Mouse (Mus musculus) hindbrain, embryonic 13.5 days (tissue): ENCODE measurements around the gene Hoxa2. TPM values are rescaled to one million over a fixed set of nuclear protein-coding genes. Genes with fewer than 3 reads are reported as not detected.

ENCODE experiments used
- ATAC-seq: fragments of 200-750 bp; cut with Nextera tagmentation; 2 replicates; pipeline ENCODE4 v1.8.0; 2017; ENCODE audit warnings: moderate TSS enrichment; ENCODE audit not compliant: low FRiP score
- H3K27ac ChIP-seq: fragments of 300-500 bp; sonication (generic); 2 replicates; pipeline ENCODE4 v1.5.1; 2015; ENCODE audit warnings: inconsistent platforms, mild to moderate bottlenecking, moderate library complexity
- H3K27me3 ChIP-seq: fragments of 300-500 bp; sonication (generic); 2 replicates; pipeline ENCODE4 v1.6.1; 2015; ENCODE audit warnings: mild to moderate bottlenecking, inconsistent platforms
- H3K36me3 ChIP-seq: fragments of 300-500 bp; sonication (generic); 2 replicates; pipeline ENCODE4 v1.6.1; 2015; ENCODE audit warnings: mild to moderate bottlenecking, inconsistent platforms
- H3K4me1 ChIP-seq: fragments of 300-500 bp; sonication (generic); replicated peaks from 2 replicates; pipeline ENCODE4 v1.6.1; 2015; ENCODE audit warnings: inconsistent platforms
- H3K4me2 ChIP-seq: fragments of 300-500 bp; sonication (generic); 2 replicates; pipeline ENCODE4 v1.6.1; 2015; ENCODE audit warnings: inconsistent platforms, mild to moderate bottlenecking, moderate library complexity
- H3K4me3 ChIP-seq: fragments of 300-500 bp; sonication (generic); 2 replicates; pipeline ENCODE4 v1.5.1; 2015; ENCODE audit warnings: mild to moderate bottlenecking, inconsistent platforms
- H3K9ac ChIP-seq: fragments of 300-500 bp; sonication (generic); 2 replicates; pipeline ENCODE4 v1.6.1; 2015; ENCODE audit warnings: mild to moderate bottlenecking, inconsistent platforms
- H3K9me3 ChIP-seq: fragments of 300-500 bp; sonication (generic); 2 replicates; pipeline ENCODE4 v1.6.1; 2016; ENCODE audit warnings: inconsistent platforms
- WGBS: fragments of 180-500 bp; shearing (Covaris S2); methylation state at CpG from one replicate; pipeline ENCODE4 v1.1.7; 2015; 5-methylcytosine and 5-hydroxymethylcytosine counted together
- polyA plus RNA-seq: library from polyadenylated mRNA; unstranded; fragments of >200 nt; fragmentation: Nextera tagmentation; extraction: Ambion mirVana; gene quantifications from 2 replicates; pipeline ENCODE4 v1.2.1, GENCODE M21; 2015

Hoxa2 gene
- polyA plus RNA-seq, 1 experiment from 2014 or later, result 40.2 TPM

DNA sequence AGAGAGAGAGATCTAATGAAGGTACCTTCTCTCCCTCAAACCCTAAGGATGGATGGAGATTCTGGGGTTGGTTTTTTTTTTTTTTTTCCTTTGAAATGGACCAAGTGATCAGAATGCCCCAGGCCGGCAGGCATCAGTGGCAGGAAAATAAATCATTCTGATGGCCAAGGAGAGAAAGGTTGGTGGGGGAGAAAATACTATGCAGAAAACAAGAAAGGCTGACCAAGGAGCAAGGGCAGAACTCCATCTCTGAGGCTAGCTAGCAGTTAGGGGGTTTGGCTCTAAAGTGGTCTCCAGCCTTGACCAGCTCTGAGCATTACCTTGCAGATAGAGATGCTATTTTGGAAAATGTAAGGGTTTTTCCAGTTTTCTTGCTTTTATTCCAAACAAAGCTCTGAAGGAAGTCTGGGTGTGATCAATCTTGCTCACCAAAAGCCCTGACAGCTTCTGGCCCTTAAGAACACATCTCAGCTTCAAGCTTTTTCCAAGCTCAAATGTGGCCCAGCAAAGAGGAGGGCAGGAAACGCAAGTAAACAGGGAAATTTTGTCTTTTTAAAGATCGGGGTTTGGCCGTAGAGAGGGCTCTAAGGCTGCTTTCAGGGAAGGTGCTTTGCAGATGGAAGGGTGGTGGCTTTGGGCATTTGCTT is 1.9 kb upstream of the Hoxa2 start:
- peak overlapping the region; percentile 100 for H3K27ac ChIP-seq
- H3K4me2 ChIP-seq, result peak overlapping the region; percentile 88
- peak overlapping the region; percentile 100 for H3K9ac ChIP-seq
- peaks cover 31% of the 10 kb centered on the region for H3K4me1 ChIP-seq
- 2% methylated on average over 4 of the region's 4 CpGs for WGBS
- H3K4me3 ChIP-seq, result peak overlapping the region; percentile 70
- ATAC-seq, result no peak
- no peaks in the 10 kb centered on the region for H3K9me3 ChIP-seq
- H3K36me3 ChIP-seq, result peaks cover 3% of the 10 kb centered on the region; the same call in 1 of the 2 replicates
- H3K27me3 ChIP-seq, result peaks cover 27% of the 10 kb centered on the region

DNA sequence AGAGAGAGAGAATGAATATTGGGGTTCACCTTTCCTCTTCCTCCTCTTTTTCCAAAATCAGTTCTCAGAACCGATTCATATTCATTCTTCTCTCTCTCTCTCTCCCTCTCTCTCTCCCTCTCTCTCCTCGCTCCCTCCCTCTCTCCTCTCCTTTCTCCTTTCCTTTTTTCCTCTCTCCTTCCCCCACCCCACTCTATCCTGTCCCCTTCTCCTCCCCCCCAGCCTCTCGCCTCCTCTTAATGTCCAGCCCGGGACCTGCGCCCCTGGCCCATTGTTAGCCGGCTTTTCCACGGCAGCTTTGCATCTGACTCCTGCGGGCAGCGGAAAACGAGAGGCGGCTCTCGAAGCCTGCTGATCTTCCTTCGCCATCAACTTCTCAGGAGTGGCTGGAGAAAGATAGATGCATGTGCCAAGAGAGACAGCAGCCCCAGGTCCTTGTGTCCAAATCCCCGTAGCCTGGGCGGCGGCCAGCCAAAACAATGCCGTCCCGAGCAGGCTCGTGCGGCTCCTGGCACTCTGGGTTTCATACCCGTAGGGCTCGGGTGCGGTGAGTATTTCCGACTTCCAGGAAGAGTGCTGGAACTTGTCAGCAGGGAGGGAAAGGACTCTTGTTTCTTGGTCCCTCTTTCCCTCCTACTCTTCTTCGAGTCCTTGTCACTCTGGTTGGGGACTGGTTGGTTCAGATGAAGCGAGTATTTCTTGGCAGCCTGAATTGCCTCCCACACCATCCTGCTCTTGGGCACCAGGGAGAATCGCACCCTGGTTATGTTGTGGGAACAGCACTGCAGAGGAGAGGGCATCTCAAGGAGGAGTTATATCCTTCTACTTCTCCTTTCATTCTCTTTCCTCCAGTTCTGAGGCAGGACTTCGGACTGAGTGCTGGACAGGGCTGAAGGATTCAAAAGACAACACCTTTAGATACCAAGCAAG is 1.1 kb upstream of the Hoxa2 start:
- Histone ChIP-seq H3K36me3 (peaks cover 3% of the 10 kb centered on the region; the same call in 1 of the 2 replicates), H3K27me3 (peaks cover 20% of the 10 kb centered on the region; the same call in 1 of the 2 replicates), H3K4me3 (peak overlapping the region; percentile 70), H3K4me2 (peak overlapping the region; percentile 88), H3K9ac (peak overlapping the region; percentile 100), H3K9me3 (no peaks in the 10 kb centered on the region), H3K27ac (peak overlapping the region; percentile 100), H3K4me1 (peaks cover 24% of the 10 kb centered on the region)
- WGBS, result under 1% methylated on average over 28 of the region's 28 CpGs
- ATAC-seq, result no peak

DNA sequence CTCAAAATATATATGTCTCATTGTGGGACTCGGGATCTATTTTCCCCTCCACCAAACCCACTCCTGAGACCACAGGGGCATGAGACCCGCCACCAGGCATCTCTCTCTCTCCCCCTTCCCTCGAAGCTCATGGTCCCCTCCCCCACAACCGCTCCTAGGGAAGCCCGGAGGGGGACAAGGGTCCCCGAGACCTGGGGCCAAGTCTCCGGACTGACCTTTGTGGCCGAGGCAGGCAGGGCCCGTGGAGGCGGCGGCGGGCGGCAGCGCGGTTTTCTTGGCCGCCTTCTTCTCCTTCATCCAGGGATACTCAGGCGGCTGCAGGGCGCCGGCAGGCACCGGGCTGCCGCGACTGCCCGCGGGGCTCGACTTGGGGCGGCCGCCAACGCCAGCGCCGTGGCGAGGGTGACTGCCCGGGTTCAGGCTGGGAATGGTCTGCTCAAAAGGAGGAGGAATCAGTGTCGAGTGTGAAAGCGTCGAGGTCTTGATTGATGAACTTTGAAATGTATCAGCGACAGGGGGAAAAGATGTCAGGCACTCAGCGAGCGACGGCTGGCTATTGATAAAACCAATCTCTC is 493 bp downstream of the Hoxa2 start:
- Histone ChIP-seq H3K9ac (peak overlapping the region; percentile 100), H3K4me3 (peak overlapping the region; percentile 70), H3K36me3 (no peaks in the 10 kb centered on the region), H3K27me3 (peaks cover 20% of the 10 kb centered on the region; the same call in 1 of the 2 replicates), H3K9me3 (no peaks in the 10 kb centered on the region), H3K4me2 (peak overlapping the region; percentile 88), H3K4me1 (peaks cover 26% of the 10 kb centered on the region), H3K27ac (peak overlapping the region; percentile 100)
- under 1% methylated on average over 39 of the region's 39 CpGs for WGBS
- ATAC-seq, result no peak

DNA sequence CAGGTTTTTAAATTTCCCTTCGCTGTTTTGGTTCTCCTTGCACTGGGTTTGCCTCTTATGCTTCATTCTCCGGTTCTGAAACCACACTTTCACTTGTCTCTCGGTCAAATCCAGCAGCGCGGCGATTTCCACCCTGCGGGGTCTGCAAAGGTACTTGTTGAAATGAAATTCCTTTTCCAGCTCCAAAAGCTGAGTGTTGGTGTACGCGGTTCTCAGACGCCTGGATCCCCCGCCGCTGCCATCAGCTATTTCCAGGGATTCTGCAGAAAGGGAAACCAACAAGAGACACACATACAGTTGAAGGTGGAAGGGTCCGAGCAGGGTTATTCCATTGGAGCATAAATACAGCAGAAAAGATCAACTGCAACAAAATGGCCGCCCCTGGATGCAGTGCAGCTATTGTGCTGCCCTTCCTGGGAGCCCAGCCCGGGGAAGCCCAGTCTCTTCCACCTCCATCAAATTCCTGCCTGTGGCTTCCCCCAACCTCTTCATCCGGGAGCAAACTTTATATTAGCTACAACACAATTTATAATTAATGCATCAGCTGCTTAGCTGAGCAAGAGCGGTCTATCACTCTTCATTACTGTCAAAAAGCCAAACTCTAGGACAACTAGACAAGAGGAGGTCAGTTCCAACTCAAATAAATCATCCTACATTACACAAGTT is 1.1 kb downstream of the Hoxa2 start:
- H3K27ac ChIP-seq, result peak overlapping the region; percentile 100

DNA sequence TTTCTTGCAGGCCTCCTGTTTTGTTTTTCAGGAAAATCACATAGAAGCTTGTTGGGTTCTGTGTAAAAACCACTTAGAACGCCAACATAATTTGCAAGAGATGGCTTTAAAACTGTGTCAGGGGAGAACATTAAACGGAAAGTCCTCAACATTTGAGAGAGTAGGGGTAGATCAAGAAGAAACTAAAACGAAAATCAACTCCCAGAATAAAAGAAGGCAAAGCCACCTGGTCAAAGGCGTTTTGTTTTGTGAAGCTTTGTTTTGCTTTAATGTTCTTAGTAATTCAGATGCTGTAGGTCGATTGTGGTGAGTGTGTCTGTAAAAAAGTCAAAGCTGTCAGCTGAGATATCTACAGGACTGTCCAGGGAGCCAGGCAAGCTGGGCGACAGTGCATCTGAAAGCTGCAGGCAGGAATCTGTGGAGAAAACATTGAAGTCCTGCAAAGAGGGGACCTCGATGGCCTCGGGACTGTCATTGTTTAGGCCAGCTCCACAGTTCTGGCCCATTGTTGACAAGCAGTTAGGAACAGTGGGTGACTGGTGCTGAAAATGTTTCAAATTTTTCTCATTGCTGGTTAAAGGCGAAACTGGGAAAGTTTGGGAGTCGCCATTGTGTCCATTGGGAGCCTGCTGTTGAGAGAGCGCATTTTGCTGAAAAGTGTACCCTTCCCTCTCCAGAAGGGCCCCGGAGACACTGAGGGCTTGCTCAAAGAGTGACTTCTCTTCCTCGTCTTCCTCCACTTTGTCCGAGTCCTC is 1.8 kb downstream of the Hoxa2 start:
- H3K4me3 ChIP-seq, result peak overlapping the region; percentile 70
- no peak for ATAC-seq
- under 1% methylated on average over 14 of the region's 14 CpGs for WGBS
- H3K9me3 ChIP-seq, result no peaks in the 10 kb centered on the region
- no peaks in the 10 kb centered on the region for H3K36me3 ChIP-seq
- H3K9ac ChIP-seq, result peak overlapping the region; percentile 100
- H3K27me3 ChIP-seq, result peaks cover 25% of the 10 kb centered on the region
- peaks cover 29% of the 10 kb centered on the region for H3K4me1 ChIP-seq
- peak overlapping the region; percentile 88 for H3K4me2 ChIP-seq
- peak overlapping the region; percentile 100 for H3K27ac ChIP-seq

More for the DNA sequence above, 1.1 kb downstream of the Hoxa2 start:
- Histone ChIP-seq H3K9ac (peak overlapping the region; percentile 100), H3K4me3 (peak overlapping the region; percentile 70), H3K36me3 (no peaks in the 10 kb centered on the region), H3K4me2 (peak overlapping the region; percentile 88), H3K9me3 (no peaks in the 10 kb centered on the region), H3K27me3 (peaks cover 22% of the 10 kb centered on the region; the same call in 1 of the 2 replicates), H3K4me1 (peaks cover 26% of the 10 kb centered on the region)
- ATAC-seq, result no peak
- WGBS, result under 1% methylated on average over 17 of the region's 17 CpGs

DNA sequence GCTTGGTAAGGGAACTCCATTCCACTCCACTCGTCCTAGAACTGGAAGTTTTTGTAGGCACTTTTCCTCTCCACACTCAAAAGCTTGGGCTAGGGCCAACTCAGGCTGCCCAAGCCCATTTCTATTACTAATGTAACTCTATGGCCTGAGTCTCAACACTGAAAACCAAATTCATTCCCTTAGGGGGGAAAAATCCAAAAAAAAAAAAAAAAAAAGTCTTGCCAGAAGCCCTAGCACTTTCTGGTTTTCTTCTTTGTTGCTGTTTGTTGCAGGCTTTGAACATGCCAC is 2.6 kb downstream of the Hoxa2 start:
- Histone ChIP-seq H3K4me2 (peak overlapping the region; percentile 88), H3K27me3 (peaks cover 31% of the 10 kb centered on the region), H3K9ac (peak overlapping the region; percentile 100), H3K36me3 (no peaks in the 10 kb centered on the region), H3K4me1 (peaks cover 35% of the 10 kb centered on the region), H3K4me3 (peak overlapping the region; percentile 70), H3K27ac (peak overlapping the region; percentile 87), H3K9me3 (no peaks in the 10 kb centered on the region)
- WGBS, result 0% methylated on average over 1 of the region's 1 CpGs
- ATAC-seq, result no peak

DNA sequence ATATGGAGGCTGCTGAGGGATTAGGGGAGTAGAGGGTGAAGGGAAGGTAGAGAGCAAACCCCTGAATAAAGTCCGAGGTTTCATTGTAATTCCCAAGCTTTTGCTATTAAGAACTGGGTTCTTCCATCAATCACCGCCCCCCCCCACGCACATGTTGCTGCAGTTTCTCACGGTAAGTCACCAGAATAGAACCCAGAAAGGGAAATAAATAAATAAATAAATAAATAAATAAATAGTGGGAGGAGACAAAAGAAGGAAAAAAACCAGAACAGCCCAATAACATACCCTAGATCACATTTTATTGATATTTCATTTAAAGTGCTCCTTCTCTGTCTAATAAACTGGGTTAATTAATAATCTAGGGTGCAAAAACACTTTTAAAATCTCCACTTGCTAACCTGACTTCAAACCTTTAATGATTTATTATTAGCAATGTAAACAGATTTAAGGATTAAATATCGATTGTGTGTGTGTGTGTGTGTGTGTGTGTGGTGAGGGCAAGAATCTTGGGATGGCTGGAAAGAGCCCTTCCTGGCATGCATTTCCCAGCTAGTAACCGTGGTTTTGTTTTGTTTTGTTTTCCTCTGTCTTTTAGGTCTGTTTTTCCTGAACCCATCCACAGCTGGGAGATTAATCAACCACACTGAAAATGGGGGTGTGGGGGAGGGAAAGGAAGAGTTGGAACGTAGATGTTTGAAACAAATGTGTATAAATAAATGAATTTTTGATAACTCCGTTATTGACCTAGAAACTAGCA is 3.1 kb downstream of the Hoxa2 start:
- H3K9me3 ChIP-seq, result no peaks in the 10 kb centered on the region
- 2% methylated on average over 8 of the region's 8 CpGs for WGBS
- no peaks in the 10 kb centered on the region for H3K36me3 ChIP-seq
- H3K9ac ChIP-seq, result peak overlapping the region; percentile 100
- peak overlapping the region; percentile 88 for H3K4me2 ChIP-seq
- peaks cover 36% of the 10 kb centered on the region for H3K27me3 ChIP-seq
- no peak for ATAC-seq
- peaks cover 40% of the 10 kb centered on the region for H3K4me1 ChIP-seq
- peak overlapping the region; percentile 70 for H3K4me3 ChIP-seq
- peak overlapping the region; percentile 96 for H3K27ac ChIP-seq

DNA sequence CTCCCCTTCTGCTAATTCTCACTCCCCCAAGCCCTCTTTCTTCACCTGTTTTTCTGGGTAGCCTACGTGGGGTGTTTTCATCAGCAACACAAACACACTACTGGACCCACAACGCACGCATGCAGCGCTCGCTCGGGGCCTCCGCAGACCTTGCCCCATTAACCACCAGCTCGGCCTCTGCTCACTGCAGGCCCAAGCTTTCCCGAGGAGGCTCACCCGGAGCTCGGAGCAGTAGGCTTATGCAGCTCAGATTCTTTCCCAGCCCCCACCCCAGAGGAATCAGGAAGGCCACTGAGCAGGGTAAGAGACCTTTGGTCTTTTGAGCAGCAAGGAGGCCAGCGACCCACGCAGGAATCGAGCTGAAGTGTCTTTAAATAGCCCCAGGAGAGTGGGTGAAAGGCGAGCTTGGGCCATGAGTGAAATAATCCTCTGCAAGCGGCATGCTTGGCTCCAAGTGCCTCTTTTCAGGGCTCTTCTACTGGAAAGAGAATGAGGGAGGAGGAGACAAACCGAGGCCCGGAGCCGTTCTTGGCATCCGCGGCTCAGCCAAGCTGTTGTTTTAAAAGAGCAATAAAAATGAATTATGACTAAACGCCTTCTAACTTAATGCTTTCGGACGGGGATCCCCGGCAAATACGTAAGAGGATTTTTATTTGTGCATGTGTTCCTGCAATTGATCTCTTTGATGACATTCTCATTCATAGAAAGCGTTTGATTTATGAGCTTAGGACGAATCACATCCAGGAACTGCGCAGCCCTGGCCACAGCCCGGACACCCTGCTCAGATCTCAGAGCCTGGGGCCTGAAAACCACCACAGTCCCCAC is 3.9 kb downstream of the Hoxa2 start:
- Histone ChIP-seq H3K4me2 (peak overlapping the region; percentile 88), H3K9me3 (no peaks in the 10 kb centered on the region), H3K27ac (peak overlapping the region; percentile 96), H3K27me3 (peaks cover 41% of the 10 kb centered on the region), H3K4me1 (peaks cover 38% of the 10 kb centered on the region), H3K9ac (peak overlapping the region; percentile 91), H3K4me3 (peak overlapping the region; percentile 70), H3K36me3 (no peaks in the 10 kb centered on the region)
- WGBS, result 2% methylated on average over 30 of the region's 30 CpGs
- no peak for ATAC-seq

DNA sequence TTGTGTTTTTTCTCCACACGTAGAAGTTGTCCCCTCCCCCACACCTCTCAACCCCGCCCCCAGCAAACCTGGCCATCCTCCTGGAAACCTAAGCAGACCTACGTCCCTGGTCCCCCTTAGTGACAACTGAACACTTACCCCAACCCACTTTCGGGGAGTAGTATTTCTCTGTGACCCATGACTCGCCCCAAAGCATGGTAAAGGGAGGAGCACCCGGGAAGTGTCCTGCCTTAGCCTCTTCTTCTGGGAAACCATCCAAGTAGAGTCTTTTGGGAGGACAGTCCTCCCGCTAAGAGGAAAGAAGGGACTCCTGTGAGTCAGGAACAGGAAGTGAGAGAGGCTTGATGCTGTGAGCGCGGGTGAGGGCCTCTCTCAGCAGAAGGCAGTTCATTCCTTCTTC is 4.7 kb downstream of the Hoxa2 start:
- H3K4me2 ChIP-seq, result peak overlapping the region; percentile 88
- ATAC-seq, result no peak
- peak overlapping the region; percentile 91 for H3K9ac ChIP-seq

DNA sequence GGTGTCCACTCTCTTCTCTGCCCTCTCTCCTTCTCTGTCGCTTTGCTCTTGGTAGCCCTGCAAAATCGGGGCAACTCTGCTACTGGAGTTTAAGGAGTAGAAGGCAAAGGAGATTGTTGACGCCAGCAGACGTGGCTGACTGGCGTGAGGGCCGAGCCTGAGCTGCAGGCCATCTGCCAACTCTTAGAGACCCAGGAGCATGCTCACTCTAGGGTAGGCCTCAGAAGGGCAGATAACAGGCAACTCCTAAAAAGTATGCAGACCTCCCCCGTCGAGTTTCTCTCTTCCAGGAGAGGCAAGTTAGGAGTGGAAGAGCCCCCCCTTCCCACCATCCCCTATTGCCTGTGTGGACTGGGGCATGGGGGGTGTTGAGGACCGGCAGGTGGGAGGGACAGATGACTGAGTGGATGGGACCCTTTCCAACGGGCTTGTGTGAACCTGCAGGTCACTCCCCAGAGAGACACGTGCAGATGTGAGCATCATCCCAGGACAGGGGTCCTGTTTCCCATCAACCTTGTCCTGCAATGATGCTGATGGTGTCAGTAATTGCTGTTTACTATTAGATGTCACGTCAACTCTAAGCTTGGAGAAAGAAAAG is 5.4 kb downstream of the Hoxa2 start:
- H3K9me3 ChIP-seq, result no peaks in the 10 kb centered on the region
- WGBS, result 2% methylated on average over 12 of the region's 12 CpGs
- H3K4me2 ChIP-seq, result peak overlapping the region; percentile 88
- H3K27me3 ChIP-seq, result peaks cover 55% of the 10 kb centered on the region
- H3K4me1 ChIP-seq, result peaks cover 35% of the 10 kb centered on the region
- no peaks in the 10 kb centered on the region for H3K36me3 ChIP-seq
- H3K9ac ChIP-seq, result peak overlapping the region; percentile 91
- ATAC-seq, result no peak; the same call in 1 of the 2 replicates
- H3K4me3 ChIP-seq, result peak overlapping the region; percentile 70
- H3K27ac ChIP-seq, result peak overlapping the region; percentile 96

More for the DNA sequence above, 4.7 kb downstream of the Hoxa2 start:
- H3K9me3 ChIP-seq, result no peaks in the 10 kb centered on the region
- peaks cover 35% of the 10 kb centered on the region for H3K4me1 ChIP-seq
- peak overlapping the region; percentile 70 for H3K4me3 ChIP-seq
- H3K27me3 ChIP-seq, result peaks cover 47% of the 10 kb centered on the region
- H3K36me3 ChIP-seq, result no peaks in the 10 kb centered on the region
- peak overlapping the region; percentile 96 for H3K27ac ChIP-seq
- 1% methylated on average over 9 of the region's 9 CpGs for WGBS
